Mouse (Mus musculus) kidney, adult 2 months (tissue): ENCODE results near the gene Catsperz.

Source experiments
- CTCF ChIP-seq: fragments of 200-500 bp; conservative IDR thresholded peaks from 2 replicates; pipeline ENCODE4 v1.5.1; 2011; ENCODE audit warnings: low read depth, mild to moderate bottlenecking, control low read depth, low read length, moderate library complexity, mixed read lengths; ENCODE audit not compliant: insufficient read depth, insufficient read length
- POLR2A ChIP-seq: fragments of 200-500 bp; IDR thresholded peaks from one replicate; pipeline ENCODE4 v1.6.1; 2011; ENCODE audit warnings: low read depth, low read length, control low read depth

DNA sequence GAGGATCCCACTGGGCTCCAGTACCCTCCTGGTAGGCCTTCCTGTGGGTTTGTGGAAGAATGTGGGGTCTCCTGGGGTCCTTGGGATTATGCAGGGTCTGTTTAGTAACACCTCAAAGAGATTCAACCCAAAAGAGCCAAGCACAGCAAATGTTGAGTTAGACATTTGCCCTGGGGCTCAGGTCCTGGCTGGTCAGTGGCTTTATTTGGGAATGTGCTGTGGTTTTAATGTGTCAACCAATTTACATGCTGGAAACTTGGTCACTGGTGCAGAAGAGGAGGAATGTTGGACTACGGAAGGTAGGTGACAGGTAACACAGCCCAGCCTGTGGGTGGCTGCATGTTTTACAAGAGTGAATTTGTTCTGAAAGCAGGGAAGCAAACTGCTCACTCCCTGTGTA lies 22.1 kb downstream of the Catsperz start:
- TF ChIP-seq POLR2A (no peak), CTCF (no peak)
